Mouse (Mus musculus) ovary, adult 18-20 months (tissue): Measurements from ENCODE around the gene Trappc6a.
"Not testable (repeated sequence)": the region's sequence is repeated elsewhere in the genome, so short reads cannot be mapped to it uniquely, and the experiment has no call there.

Experiments used
- DNase-seq: peaks from one replicate; pipeline ENCODE4 v3.0.0; 2022; ENCODE audit warnings: low spot score, mixed read lengths

Trappc6a gene

DNA sequence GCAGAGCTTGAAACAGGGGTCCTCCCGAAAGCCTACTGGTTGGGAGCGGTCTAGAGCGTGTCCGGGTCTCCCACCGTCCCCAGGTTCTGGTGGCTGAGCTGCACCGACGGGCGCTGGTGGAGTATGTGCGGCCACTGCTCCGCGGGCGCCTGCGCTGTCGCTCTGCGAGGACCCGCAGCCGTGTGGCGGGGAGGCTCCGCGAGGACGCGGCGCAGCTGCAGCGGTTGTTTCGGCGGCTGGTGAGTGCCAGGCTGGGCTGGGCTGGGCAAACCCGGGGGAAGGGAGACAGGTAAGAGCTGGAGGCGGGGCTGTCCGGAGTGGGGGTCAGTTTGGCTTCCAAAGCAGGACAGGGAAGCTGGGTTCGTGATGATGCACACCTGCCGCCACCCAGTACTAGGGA, 18.7 kb upstream of the Trappc6a start:
- DNase-seq = no peak

DNA sequence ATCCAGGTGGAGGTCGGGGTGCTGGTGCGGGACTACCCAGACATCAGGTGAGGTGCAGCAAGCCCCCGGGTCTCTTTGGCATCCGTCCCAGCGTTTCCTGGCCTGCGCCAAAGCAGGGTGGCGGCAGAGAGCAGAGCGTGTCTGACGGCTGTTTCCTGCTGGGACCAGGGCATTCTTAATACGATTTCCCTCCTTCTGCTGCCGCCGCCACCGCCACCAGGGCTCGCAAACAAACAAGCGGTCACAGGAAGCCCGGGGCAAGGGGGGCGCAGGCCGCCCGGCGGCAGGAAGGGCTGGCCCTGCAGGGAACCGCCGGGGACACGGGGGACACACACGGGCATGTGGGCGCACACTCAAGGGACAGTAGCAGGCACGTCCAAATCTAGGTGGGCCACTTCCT, 16.5 kb upstream of the Trappc6a start:
- DNase-seq = no peak

DNA sequence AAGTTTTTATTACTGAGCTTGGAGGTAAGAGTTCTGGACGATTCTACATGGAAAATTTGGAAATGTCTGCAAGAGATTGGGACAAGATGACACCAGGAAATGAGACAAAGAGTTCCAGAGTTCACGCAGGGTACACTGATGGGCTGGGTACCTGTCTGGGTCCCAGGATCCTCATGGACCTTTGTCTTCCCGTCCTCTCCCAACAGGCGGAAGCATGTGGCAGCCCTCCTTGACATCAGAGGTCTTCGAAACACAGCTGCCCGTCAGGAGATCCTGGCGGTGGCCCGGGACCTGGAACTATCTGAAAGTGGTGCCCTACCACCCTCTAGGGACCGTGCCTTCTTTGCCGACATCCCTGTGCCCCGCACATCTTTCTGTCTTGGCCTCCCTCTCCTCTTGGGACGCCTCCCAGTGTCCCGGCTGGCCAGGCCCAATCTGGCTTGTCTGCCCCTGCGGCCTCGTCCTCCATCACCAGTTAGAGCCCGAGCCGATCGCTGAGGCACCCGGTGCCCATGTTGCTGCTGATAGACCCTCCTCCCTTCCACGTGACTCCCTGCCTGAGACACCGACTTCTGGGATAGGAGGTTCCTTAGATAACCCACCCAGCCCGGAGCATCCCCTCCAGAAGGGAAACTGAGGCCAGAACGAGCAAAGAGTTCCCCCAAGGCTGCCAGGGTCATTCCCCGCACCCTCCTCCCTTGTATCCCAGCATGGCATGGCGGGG, 13.3 kb upstream of the Trappc6a start:
- no peak for DNase-seq

DNA sequence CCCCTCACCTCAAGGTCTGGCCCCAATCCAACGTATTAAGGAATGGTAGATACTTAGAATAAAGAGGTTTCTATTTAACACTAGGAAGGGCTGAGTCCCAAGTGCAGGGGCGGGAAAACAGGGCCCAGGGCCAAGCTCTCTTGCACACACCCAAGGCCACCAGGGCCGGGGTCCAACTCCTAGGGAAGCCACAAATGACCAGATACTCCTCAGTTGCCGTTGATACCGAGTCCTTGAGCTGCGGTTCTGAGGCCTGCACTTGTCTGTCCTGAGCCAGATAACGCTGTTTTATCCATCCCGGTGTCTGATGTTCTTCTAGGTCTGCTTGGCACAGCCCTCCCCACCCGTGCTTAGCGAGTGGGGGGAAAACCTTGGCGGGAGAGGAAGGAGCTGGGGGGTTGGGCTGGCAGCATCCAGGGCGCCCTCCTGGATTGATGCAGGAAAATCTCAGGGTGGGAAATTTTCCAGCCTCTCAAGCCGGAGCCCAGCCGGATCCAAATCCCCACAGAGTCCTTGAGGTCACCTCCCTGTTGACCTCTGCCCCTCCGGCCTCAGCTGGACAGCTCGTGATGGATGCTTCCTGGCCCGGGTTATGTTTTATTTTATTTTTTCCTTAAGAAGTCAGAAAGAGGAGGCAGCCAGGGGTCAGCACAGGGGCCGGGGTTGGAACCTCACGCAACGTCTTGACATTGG, 12.5 kb upstream of the Trappc6a start:
- DNase-seq = peak; percentile 97

DNA sequence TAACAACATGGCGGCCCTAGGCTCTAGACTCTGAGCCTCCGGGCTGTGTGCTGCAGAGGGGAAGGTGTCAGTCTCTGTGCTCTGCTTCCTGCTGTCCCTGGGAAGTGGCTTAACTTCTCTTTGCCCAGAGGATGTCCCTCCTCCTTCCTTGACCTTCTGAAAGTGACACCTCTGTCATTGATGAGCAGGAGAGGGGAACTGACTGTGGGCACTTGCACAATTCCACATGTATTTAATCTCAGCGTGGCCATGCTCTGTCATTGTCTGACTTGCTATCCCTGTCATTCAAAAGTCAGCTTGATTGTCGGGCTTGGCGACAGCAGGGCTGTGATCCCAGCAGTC, 12.0 kb upstream of the Trappc6a start:
- no peak for DNase-seq

DNA sequence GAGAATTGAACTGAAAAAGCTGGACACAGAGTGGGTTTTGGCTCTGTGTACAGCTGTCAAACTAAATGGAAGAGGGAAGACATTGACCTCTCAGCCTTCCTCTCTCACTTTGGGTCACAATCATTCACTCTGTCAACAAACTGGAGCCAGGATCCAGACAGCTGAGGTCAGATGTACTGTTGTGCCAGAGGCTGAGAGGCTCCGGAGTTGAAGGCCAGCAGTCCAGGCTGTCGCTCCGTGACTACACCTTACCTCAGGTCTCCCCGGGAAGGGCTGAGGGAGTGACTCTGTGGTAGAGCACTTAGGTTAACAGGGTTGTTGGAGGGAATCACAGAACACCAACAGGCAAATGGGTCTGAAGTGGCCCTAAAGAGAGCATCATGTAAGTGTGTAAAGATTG, 9.9 kb upstream of the Trappc6a start:
- DNase-seq = no peak

DNA sequence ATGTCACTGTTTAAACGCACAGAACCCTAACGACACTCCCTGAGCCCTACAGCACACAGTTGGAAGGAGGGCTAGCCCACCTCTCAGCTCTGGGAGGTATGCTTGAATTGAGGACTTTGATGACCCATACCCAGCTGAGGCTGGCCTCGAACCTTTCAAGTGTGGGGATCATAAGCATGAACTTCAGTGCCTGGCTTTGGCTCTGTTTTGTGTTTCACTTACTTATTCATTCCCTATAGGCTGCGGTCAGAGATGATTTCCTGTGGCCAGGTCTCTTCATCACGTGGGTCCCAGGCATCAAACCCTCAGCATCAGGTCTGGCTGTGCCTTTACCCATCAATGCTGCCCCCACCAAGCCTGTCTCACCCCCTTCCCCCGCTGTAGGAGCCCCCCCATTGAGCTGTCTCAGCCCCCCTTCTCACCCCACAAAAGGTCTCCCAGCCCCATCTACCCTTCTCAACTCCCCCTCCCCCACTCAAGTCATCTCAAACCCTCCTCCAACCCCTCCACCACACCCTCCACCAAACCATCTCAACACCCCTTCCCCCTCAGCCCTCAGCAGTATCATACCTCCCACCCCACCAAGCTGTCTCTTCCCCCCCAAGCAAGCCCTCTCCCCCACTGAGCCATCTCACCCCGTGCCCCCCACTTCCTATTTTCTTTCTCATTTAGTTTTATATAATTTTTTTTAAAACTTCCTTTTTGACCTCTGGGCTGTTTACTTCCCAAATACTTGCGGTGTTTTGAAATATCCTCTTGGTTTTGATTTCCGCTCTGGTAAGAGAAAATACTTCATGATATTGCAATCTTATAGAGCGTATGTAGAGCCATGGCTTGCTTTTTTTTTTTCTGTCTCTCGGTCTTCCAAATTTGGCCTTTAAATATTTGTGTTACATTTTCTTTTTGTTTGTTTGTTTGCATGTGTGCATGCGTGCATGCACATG, 7.5 kb upstream of the Trappc6a start:
- no peak for DNase-seq

DNA sequence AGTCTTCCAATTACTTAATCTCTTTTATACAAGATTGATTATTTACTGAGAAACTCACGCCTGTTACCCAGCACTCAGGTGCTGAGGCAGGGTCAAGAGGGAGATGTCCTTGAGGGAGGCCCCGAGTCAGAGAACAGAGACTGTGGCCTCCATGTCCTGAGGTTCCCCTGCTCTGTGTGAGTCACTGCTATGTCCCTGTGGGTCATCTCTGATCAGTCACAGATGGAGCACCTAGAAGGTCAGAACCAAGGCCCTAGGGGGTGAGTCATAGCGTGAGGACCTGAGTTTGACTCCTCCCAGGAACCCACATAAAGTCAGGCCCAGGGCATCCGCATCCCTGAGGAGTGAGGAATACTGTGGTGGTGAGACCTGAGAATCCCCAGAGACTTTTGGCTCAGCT, 6.5 kb upstream of the Trappc6a start:
- DNase-seq = no peak

DNA sequence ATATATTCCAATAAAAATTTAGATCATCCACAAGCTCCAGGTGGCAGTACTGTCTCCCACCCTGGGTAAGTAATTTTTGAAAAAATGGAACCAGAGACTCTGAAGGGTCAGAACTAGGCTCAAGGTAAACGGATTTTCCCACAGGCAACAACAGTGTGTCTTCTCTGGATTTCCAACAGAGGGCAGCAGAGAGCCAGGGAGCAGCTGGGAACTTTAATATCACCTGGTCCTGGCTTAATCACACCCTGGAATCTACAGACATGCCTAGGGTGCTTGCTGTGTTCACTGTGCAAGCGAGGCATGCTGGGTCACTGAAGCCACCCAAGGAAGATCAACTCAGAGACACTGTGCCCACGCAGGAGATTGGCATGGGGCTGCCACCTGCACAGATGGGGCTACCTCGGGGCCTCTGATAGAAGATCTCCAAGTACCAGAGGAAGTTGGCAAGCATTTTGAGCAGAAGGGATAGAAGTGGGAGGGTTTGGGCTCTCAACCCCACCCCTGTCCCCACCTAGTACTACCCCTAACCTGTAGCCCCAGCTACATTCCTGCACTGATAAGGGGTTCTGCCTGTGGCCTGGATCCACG, 4.6 kb upstream of the Trappc6a start:
- DNase-seq = no peak

DNA sequence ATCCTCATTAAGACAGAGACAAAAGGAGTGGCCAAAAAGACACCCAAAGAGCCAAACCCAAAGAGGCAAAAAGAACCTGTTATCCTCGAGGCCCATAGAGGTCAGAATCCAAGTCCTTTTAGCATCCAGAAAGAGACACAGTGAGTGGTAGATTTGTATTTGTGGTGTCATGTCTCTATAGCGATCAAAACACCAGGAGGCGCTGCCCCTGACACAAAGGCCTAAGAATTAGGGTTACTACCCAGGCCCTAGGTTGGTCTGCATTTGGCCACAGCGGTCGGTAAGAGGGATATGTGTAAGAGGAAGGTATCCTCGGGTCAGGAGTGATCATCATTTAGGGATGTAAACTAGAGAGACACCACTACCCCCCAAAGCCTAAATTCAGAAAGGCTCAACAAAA, 1.9 kb upstream of the Trappc6a start:
- DNase-seq = no peak

DNA sequence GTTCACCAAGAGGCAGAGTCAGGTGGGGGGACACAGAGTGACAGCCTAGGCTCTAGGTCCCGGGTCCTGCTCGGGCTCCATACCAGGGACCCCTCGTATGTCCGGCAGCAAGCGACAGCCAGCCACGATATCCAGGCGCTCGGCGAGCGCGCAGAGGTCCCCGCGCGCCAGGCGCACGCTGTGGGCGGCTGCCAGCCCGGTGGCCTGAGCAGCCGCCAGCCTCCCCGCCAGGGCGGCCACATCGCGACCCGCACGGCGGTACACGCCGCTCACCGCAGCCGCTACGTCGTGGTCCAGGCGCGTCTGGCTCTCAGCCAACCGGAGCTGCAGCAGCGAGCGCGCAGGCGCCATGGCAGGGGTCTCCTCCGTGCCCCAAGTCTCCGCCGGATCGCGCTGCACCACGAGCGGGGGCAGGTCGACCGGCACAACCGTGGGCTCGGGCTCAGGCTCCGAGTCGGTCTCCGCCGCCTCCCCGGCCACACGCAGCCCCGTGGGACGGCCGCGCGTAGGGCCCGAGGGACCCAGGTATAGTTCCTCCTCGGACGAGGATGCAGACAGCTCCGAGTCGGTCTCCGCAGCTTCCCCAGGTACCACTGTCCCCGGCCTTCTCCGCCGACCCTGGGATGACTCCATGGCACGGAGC, 1.1 kb upstream of the Trappc6a start:
- DNase-seq = peak; percentile 36

DNA sequence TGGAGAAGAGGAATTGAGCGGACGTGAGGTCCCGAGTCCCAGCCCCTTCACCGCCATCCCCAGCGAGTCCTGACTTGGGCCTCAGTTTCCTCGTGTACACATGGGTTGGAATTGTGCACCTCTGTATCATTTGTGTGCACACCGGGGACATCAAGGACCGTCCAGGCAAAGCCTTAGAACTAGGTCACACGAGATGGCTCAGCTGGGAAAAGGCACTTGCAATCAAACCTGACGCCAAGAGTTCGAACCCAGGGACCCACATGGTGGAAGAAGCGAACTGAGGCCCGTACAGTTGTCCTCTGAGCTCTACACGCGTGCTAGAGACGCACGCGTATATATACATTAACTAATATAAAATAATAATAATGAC, 598 bp upstream of the Trappc6a start:
- no peak for DNase-seq

DNA sequence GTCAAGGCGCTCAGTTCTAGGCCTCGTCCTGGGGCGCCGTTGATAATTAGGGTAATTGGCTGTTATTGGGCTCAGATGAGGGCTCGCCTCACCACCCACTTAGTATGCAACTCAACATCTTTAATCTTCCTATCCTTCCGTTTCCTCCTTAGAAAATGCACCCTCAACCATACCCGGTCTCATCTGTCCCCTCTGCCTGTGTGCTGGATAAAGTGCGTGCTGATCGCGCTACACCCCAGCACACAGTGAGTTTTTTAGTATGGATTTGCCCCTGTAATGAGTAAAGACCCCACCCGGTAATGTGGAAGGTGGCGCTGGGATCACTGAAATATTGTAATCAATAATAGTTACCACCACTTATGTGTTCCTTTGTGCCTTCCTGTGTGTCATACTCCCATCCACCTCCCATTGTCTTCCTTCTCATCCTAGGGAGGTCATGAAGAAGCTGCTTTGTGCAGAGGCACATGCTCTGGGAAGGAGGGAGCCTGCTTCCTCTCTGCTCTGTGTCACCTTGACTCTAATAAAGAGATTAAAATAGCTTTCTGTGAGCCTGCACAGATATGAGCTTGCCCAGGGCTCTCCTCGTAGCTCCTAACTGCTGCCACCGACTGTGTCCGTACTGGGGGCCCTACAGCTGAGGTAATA, 851 bp downstream of the Trappc6a start:
- no peak for DNase-seq

DNA sequence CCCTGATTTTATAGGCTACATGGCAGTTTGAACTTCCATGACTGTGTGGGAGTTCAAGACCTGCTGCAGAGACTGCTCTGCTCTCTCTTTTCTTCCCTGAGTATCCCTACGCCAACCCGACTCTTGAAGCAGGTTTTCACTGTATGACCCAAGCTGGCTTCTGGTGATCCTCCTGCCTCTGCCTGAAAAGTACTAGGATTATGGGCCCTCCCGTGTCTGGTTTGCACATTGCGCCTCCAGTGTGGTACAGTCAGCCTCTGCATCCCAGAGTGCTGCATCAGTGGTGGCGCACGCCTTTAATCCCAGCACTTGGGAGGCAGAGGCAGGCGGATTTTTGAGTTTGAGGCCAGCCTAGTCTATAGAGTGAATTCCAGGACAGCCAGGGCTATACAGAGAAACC, 1.6 kb downstream of the Trappc6a start:
- no peak for DNase-seq

DNA sequence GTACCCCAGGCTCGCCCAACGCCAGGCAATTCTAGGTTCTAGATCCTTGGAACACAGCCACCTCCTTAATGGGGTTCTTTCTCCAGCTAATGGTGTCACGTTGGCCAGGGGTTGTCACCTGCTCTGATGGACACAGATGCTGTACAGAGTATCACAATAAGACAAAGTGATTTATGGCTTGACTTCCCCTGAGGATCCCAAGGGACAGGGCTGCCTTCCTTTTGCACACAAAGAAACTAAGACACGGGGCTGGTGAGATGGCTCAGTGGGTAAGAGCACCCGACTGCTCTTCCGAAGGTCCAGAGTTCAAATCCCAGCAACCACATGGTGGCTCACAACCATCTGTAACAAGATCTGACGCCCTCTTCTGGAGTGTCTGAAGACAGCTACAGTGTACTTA, 3.7 kb downstream of the Trappc6a start:
- DNase-seq = not testable (repeated sequence)

DNA sequence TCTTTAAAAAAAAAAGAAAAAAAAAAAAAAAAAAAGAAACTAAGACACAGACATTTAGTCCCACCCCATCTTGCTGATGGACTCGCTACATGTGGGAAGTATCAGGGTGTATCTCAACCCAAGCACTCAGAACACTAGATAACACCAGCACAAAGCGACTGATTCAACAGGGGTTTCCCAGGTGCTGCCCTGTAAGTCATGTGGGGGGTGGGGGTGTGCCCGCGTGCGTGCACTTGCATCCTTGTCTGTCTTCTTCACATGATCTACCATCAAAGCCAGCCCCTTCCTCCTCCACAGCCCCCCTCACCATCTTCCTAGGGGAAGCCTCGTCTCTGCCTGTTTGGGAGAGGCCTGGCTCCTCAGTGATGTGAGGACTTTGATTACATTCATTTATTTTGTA, 4.2 kb downstream of the Trappc6a start:
- no peak for DNase-seq

DNA sequence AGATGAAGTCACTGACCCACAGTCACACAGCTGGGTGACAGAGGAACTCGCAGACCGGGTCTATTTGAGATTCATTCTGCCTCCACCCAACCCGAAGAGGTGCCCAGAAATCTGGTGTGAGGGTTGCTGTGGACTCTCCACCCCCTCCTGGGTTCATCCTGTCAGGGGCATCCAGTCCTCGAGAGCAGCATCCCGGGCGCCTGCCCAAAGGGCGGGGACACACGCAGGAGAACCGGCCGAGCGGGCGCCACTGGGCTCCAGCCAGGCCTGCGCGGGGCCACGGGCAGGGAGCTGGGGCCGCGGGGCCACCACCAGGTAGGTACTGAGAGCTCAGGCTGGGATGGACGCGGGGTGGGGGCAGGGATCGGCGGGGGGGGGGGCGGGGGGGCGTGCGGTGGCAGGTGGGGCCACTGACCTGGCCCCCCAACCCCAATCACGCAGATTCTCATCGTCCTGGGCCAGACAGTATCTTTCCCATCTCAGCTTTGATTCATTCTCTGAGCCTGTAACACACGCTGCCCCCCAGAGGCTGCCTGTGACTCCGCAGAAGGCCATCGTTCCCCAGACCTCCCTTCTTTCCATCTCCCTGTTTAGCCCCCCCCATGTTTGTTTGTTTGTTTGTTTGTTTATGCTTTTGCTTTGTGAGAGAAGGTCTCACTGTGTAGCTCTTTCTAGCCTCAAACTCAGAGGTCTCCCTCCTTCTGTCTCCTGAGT, 9.6 kb downstream of the Trappc6a start, which contains the start of gene Nkpd1:
TSS of gene Nkpd1 (plus strand) at position 187 of the 714 bp plus-strand sequence.
- no peak for DNase-seq

DNA sequence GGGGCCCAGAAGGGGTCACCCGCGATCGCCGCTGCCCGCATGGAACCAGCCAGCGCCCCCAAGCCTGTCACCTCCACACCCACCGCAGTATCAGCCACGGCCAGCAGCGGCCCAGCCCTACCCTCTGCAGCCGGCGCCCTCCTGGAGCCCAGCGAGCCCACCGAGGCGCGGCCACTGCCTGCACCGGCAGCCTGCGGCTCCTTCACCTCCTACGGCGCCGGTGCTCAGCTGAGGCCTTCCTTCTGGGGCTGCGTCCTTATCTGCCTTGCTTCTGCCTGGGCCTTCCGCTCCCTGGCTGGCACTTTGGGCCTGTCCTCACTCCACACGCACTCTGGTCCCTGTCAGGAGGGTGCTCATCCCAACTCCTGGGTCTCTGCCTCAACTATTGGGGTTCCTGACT, 11.8 kb downstream of the Trappc6a start:
- no peak for DNase-seq

DNA sequence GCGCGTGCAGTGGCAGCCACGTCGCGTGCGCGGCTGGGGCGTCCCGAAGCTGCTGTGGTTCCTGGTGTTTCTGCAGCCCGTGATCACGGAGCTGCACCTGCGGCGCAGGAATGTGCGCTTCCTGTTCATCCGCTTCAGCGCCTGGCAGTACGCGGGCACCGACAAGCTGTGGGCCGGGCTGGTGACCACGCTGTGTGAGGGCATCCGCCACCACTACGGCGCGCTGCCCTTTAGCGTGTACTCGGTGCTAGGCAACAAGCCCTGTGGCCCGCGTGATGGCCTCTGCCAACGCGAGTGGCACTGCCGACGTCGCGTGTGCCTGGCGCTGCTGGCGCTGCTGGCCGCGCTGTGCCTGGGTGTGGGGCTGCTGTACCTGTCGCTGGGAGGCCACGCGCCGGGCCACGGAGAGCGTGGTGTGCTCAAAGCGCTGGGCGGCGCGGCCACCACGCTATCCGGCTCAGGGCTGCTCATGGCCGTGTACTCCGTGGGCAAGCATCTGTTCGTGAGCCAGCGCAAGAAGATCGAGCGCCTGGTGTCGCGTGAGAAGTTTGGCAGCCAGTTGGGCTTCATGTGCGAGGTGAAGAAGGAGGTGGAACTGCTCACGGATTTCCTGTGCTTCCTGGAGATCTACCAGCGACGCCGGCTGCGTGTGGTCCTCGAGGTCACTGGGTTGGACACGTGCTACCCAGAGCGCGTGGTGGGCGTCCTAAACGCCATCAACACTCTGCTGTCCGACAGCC, 15.0 kb downstream of the Trappc6a start:
- DNase-seq = no peak
